Mouse (Mus musculus) forebrain, embryonic 11.5 days (tissue): ENCODE measurements around the gene Galnt12. TPM values are rescaled to one million over a fixed set of nuclear protein-coding genes. Genes with fewer than 3 reads are reported as not detected.

ENCODE experiments used
- ATAC-seq: fragments of 200-750 bp; cut with Nextera tagmentation; replicated peaks from 2 replicates; pipeline ENCODE4 v1.8.0; 2017; ENCODE audit warnings: moderate TSS enrichment; ENCODE audit not compliant: low FRiP score
- DNase-seq: peaks from one replicate; pipeline ENCODE4 v3.0.0-alpha.2; 2017; ENCODE audit warnings: low spot score
- H3K27ac ChIP-seq: fragments of 300-500 bp; sonication (generic); 2 replicates; pipeline ENCODE4 v1.5.1; 2014; ENCODE audit warnings: low read depth, low read length
- H3K27me3 ChIP-seq: fragments of 300-500 bp; sonication (generic); 2 replicates; pipeline ENCODE4 v1.6.1; 2014; ENCODE audit warnings: mild to moderate bottlenecking, low read length, mixed read lengths; ENCODE audit not compliant: control insufficient read depth, insufficient read depth
- H3K36me3 ChIP-seq: fragments of 300-500 bp; sonication (generic); 2 replicates; pipeline ENCODE4 v1.6.1; 2014; ENCODE audit warnings: mild to moderate bottlenecking, low read length, moderate library complexity, mixed read lengths; ENCODE audit not compliant: control insufficient read depth, insufficient read depth
- H3K4me1 ChIP-seq: fragments of 300-500 bp; sonication (generic); replicated peaks from 2 replicates; pipeline ENCODE4 v1.6.1; 2014; ENCODE audit warnings: low read length, mixed read lengths; ENCODE audit not compliant: control insufficient read depth, insufficient read depth
- H3K4me2 ChIP-seq: fragments of 300-500 bp; sonication (generic); 2 replicates; pipeline ENCODE4 v1.6.1; 2014; ENCODE audit warnings: low read depth, mild to moderate bottlenecking, low read length, moderate library complexity, mixed read lengths; ENCODE audit not compliant: severe bottlenecking
- H3K4me3 ChIP-seq: fragments of 300-500 bp; sonication (generic); 2 replicates; pipeline ENCODE4 v1.5.1; 2014; ENCODE audit warnings: low read depth, low read length
- H3K9ac ChIP-seq: fragments of 300-500 bp; sonication (generic); 2 replicates; pipeline ENCODE4 v1.6.1; 2014; ENCODE audit warnings: low read length
- H3K9me3 ChIP-seq: fragments of 300-500 bp; sonication (generic); 2 replicates; pipeline ENCODE4 v1.6.1; 2016; ENCODE audit warnings: low read length, mixed read lengths; ENCODE audit not compliant: control insufficient read depth
- WGBS: fragments of 180-500 bp; shearing (Covaris S2); extraction: QIAGEN DNeasy Blood & Tissue Kit; methylation state at CpG from one replicate; pipeline ENCODE4 v1.1.7; 2014; 5-methylcytosine and 5-hydroxymethylcytosine counted together
- polyA plus RNA-seq: library from polyadenylated mRNA; unstranded; fragments of >200 nt; fragmentation: Nextera tagmentation; extraction: Ambion mirVana; gene quantifications from 2 replicates; pipeline ENCODE4 v1.2.1, GENCODE M21; 2014

The Galnt12 gene
- polyA plus RNA-seq, 1 experiment from 2014 or later: 12.4 TPM

- Histone ChIP-seq H3K4me3 (no peak overlapping the region), H3K9ac (no peak overlapping the region), H3K36me3 (no peaks in the 10 kb centered on the region), H3K27ac (no peak overlapping the region), H3K9me3 (no peaks in the 10 kb centered on the region), H3K27me3 (no peaks in the 10 kb centered on the region), H3K4me1 (no peaks in the 10 kb centered on the region), H3K4me2 (no peak overlapping the region)
- ATAC-seq (no peak), DNase-seq (no peak)
- WGBS: 91% methylated on average over 7 of the region's 7 CpGs
Measured at GRCm38 (mm10) chr4:47083824-47084223, 7.9 kb upstream of the Galnt12 start.

- no peak overlapping the region for H3K27ac ChIP-seq
- peaks cover 2% of the 10 kb centered on the region for H3K27me3 ChIP-seq
- peaks cover 4% of the 10 kb centered on the region; the same call in 1 of the 2 replicates for H3K4me1 ChIP-seq
- no peaks in the 10 kb centered on the region for H3K9me3 ChIP-seq
- ATAC-seq (no peak), DNase-seq (no peak)
- H3K9ac ChIP-seq: no peak overlapping the region
- no peaks in the 10 kb centered on the region for H3K36me3 ChIP-seq
- 93% methylated on average over 7 of the region's 7 CpGs for WGBS
- no peak overlapping the region for H3K4me3 ChIP-seq
- no peak overlapping the region for H3K4me2 ChIP-seq
Measured at GRCm38 (mm10) chr4:47088671-47089070, 3.0 kb upstream of the Galnt12 start.

- peaks cover 5% of the 10 kb centered on the region; the same call in 1 of the 2 replicates for H3K4me1 ChIP-seq
- H3K9ac ChIP-seq: peak overlapping the region; percentile 73
- no peaks in the 10 kb centered on the region for H3K9me3 ChIP-seq
- ATAC-seq (peak; percentile 68), DNase-seq (peak; percentile 65)
- H3K27me3 ChIP-seq: peaks cover 2% of the 10 kb centered on the region
- H3K36me3 ChIP-seq: no peaks in the 10 kb centered on the region
- H3K27ac ChIP-seq: no peak overlapping the region
- under 1% methylated on average over 21 of the region's 21 CpGs for WGBS
- peak overlapping the region; percentile 99 for H3K4me2 ChIP-seq
- H3K4me3 ChIP-seq: peak overlapping the region; percentile 72
Measured at GRCm38 (mm10) chr4:47092387-47093021, 795 bp downstream of the Galnt12 start.

GRCm38 (mm10) chr4:47093161-47093560, 1.5 kb downstream of the Galnt12 start:
- H3K36me3 ChIP-seq: no peaks in the 10 kb centered on the region
- H3K4me1 ChIP-seq: peaks cover 5% of the 10 kb centered on the region; the same call in 1 of the 2 replicates
- peak overlapping the region; percentile 72; the same call in 1 of the 2 replicates for H3K4me3 ChIP-seq
- ATAC-seq (0 out of 2 replicates have a peak, but pooled peaks have one; percentile 15), DNase-seq (no peak)
- peaks cover 2% of the 10 kb centered on the region for H3K27me3 ChIP-seq
- H3K4me2 ChIP-seq: peak overlapping the region; percentile 99; the same call in 1 of the 2 replicates
- H3K27ac ChIP-seq: no peak overlapping the region
- WGBS: 11% methylated on average over 9 of the region's 9 CpGs
- H3K9ac ChIP-seq: no peak overlapping the region
- no peaks in the 10 kb centered on the region for H3K9me3 ChIP-seq

- ATAC-seq: peak; percentile 78
- H3K27ac ChIP-seq: no peak overlapping the region
- peaks cover 2% of the 10 kb centered on the region for H3K27me3 ChIP-seq
- no peaks in the 10 kb centered on the region for H3K9me3 ChIP-seq
- no peak overlapping the region for H3K9ac ChIP-seq
- WGBS: 7% methylated on average over 6 of the region's 6 CpGs
- H3K36me3 ChIP-seq: no peaks in the 10 kb centered on the region
- peak overlapping the region; percentile 16; the same call in 1 of the 2 replicates for H3K4me2 ChIP-seq
- H3K4me1 ChIP-seq: peaks cover 5% of the 10 kb centered on the region; the same call in 1 of the 2 replicates
- DNase-seq: peak; percentile 66
- no peak overlapping the region for H3K4me3 ChIP-seq
Measured at GRCm38 (mm10) chr4:47093647-47094046, 1.9 kb downstream of the Galnt12 start.

- DNase-seq (no peak), ATAC-seq (no peak)
- no peak overlapping the region for H3K4me3 ChIP-seq
- no peaks in the 10 kb centered on the region for H3K9me3 ChIP-seq
- H3K27me3 ChIP-seq: no peaks in the 10 kb centered on the region
- WGBS: 95% methylated on average over 10 of the region's 10 CpGs
- H3K4me2 ChIP-seq: no peak overlapping the region
- H3K36me3 ChIP-seq: no peaks in the 10 kb centered on the region
- H3K9ac ChIP-seq: no peak overlapping the region
- H3K4me1 ChIP-seq: no peaks in the 10 kb centered on the region
- no peak overlapping the region for H3K27ac ChIP-seq
Measured at GRCm38 (mm10) chr4:47103561-47103960, 11.9 kb downstream of the Galnt12 start.

- Histone ChIP-seq H3K27me3 (no peaks in the 10 kb centered on the region), H3K27ac (no peak overlapping the region), H3K36me3 (no peaks in the 10 kb centered on the region), H3K9me3 (no peaks in the 10 kb centered on the region), H3K4me1 (no peaks in the 10 kb centered on the region), H3K4me2 (no peak overlapping the region), H3K4me3 (no peak overlapping the region), H3K9ac (no peak overlapping the region)
- no peak for ATAC-seq
- DNase-seq: no peak
- WGBS: 69% methylated on average over 9 of the region's 9 CpGs
Measured at GRCm38 (mm10) chr4:47111885-47112284, 20.2 kb downstream of the Galnt12 start.

- Histone ChIP-seq H3K4me1 (no peaks in the 10 kb centered on the region), H3K4me2 (no peak overlapping the region), H3K9ac (no peak overlapping the region), H3K9me3 (no peaks in the 10 kb centered on the region), H3K27ac (no peak overlapping the region), H3K4me3 (no peak overlapping the region), H3K36me3 (no peaks in the 10 kb centered on the region), H3K27me3 (no peaks in the 10 kb centered on the region)
- DNase-seq: no peak
- no peak for ATAC-seq
- 78% methylated on average over 9 of the region's 9 CpGs for WGBS
Measured at GRCm38 (mm10) chr4:47112560-47112959, 20.9 kb downstream of the Galnt12 start.
